Mouse (Mus musculus) megakaryocyte, embryonic 14.5 days (primary cell): ENCODE measurements around the gene Frem1.

Experiments used
- FLI1 ChIP-seq: IDR thresholded peaks from 2 replicates; pipeline ENCODE4 v1.6.1; 2012; ENCODE audit warnings: low read length, inconsistent platforms, mixed read lengths
- GATA1 ChIP-seq: IDR thresholded peaks from 3 replicates; pipeline ENCODE4 v1.6.1; 2012; ENCODE audit warnings: mixed read lengths, low read length, inconsistent platforms, borderline replicate concordance

- TF ChIP-seq GATA1 = no peak
- no peak for TF ChIP-seq FLI1
Measured at GRCm38 (mm10) chr4:82934308-82934707, 117.8 kb downstream of the Frem1 start.
